Mouse (Mus musculus) spleen, adult 18-20 months (tissue): ENCODE data around the gene Prl3d3.
"Not testable (repeated sequence)": the region's sequence is repeated elsewhere in the genome, so short reads cannot be mapped to it uniquely, and the experiment has no call there.

Experiments used
- DNase-seq, 2 experiments: peaks; one replicate each; pipeline ENCODE4 v3.0.0; 2022; ENCODE audit warnings: mixed read lengths in 2 of 2

Gene Prl3d3

DNA sequence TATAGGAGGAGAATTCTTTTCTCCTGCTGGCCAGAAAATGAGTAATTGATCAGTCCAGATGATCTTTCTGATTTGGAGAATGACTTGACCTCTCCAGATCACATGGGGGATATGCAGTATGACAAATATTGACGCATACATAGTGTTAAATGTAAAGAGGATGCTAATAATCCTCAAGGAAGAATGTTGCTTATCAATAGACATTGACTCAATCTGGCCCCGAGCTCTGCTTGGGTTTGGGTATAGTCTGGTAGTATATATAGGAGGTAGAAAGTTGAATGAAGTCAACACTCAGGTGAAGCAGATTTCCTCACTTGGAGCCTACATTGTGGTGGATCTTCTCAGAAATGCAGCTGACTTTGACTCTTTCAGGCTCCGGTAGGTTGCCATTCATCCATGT is at the start of gene Prl3d3:
TSS of gene Prl3d3 (plus strand) at position 301 of the 400 bp plus-strand sequence.
- not testable (repeated sequence) for DNase-seq

DNA sequence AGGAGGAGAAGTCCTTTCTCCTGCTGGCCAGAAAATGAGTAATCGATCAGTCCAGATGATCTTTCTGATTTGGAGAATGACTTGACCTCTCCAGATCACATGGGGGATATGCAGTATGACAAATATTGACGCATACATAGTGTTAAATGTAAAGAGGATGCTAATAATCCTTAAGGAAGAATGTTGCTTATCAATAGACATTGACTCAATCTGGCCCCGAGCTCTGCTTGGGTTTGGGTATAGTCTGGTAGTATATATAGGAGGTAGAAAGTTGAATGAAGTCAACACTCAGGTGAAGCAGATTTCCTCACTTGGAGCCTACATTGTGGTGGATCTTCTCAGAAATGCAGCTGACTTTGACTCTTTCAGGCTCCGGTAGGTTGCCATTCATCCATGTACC is 35.2 kb upstream of the Prl3d3 start, which contains the start of gene Prl3d2:
TSS of gene Prl3d2 (plus strand) at position 301 of the 400 bp plus-strand sequence.
- DNase-seq: not testable (repeated sequence)

DNA sequence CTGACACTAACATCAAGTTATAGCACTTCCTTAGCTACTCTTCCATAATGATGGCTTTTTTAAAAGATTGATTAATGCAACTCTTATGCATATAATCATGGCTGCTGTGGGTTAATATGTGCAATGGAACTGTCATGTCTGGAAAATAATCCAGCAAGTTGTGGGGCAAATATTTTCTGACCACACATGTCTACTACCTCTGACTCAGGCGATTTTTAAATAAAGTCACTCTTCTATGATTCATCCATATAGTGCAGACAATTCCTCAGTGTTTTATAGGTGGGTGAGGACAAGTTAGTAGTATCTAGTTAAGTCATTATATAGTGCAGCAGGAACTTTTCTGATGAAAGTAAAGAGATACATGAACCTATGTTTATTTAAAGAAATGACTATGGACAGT is 8.3 kb upstream of the Prl3d3 start:
- no peak for DNase-seq

DNA sequence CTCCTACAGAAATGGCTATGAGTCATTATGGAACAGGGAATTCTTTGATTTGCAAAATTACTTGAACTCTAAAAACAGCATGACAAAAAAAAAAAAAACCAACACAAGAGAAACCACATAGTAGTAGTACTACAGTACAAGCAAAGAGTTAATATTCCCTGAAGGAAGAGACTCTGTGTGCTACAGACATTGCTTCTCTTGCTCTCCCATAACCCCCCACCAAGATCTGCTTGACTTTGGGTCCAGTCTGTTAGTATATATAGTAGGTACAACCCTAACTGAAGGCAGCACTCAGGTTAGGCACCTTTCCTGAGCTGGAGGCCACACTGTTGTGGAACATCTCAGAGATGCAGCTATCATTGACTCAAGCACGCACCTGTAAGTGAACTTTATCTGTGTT is 39.8 kb downstream of the Prl3d3 start, which contains the start of gene Prl3c1:
TSS of gene Prl3c1 (plus strand) at position 301 of the 400 bp plus-strand sequence.
- DNase-seq: no peak
